Mouse (Mus musculus) kidney, postnatal 0 days (tissue): ENCODE data around the gene Prkn. TPM values are rescaled to one million over a fixed set of nuclear protein-coding genes. Genes with fewer than 3 reads are reported as not detected.
"Not testable (repeated sequence)": the region's sequence is repeated elsewhere in the genome, so short reads cannot be mapped to it uniquely, and the experiment has no call there.

Experiments
- ATAC-seq: fragments of 200-750 bp; cut with Nextera tagmentation; replicated peaks from 2 replicates; pipeline ENCODE4 v1.8.0; 2017; ENCODE audit warnings: low read depth, moderate number of reproducible peaks, moderate TSS enrichment, moderate library complexity; ENCODE audit not compliant: low FRiP score
- DNase-seq: peaks from one replicate; pipeline ENCODE4 v3.0.0-alpha.2; 2016; ENCODE audit warnings: low spot score
- H3K27ac ChIP-seq: fragments of 300-500 bp; sonication (generic); 2 replicates; pipeline ENCODE4 v1.5.1; 2014; ENCODE audit warnings: mild to moderate bottlenecking
- H3K27me3 ChIP-seq: fragments of 300-500 bp; sonication (generic); 2 replicates; pipeline ENCODE4 v1.6.1; 2014; ENCODE audit warnings: low read length, mixed read lengths; ENCODE audit not compliant: insufficient read depth
- H3K36me3 ChIP-seq: fragments of 300-500 bp; sonication (generic); 2 replicates; pipeline ENCODE4 v1.6.1; 2014; ENCODE audit warnings: low read length, mixed read lengths; ENCODE audit not compliant: insufficient read depth
- H3K4me1 ChIP-seq: fragments of 300-500 bp; sonication (generic); replicated peaks from 2 replicates; pipeline ENCODE4 v1.6.1; 2014; ENCODE audit warnings: antibody characterized with exemption, low read length, mixed read lengths; ENCODE audit not compliant: insufficient read depth
- H3K4me2 ChIP-seq: fragments of 300-500 bp; sonication (generic); 2 replicates; pipeline ENCODE4 v1.6.1; 2014; ENCODE audit warnings: mild to moderate bottlenecking, low read length, moderate library complexity, mixed read lengths
- H3K4me3 ChIP-seq: fragments of 300-500 bp; sonication (generic); replicated peaks from 2 replicates; pipeline ENCODE4 v1.5.1; 2014; ENCODE audit warnings: low read depth, low read length
- H3K9ac ChIP-seq: fragments of 300-500 bp; sonication (generic); 2 replicates; pipeline ENCODE4 v1.6.1; 2014; ENCODE audit warnings: low read depth, low read length
- H3K9me3 ChIP-seq: fragments of 300-500 bp; sonication (generic); replicated peaks from 2 replicates; pipeline ENCODE4 v1.6.1; 2016; ENCODE audit warnings: low read length, inconsistent platforms, mixed read lengths
- CTCF ChIP-seq: IDR thresholded peaks from 2 replicates; pipeline ENCODE4 v1.5.1; 2016; ENCODE audit warnings: antibody characterized with exemption, low read depth, mild to moderate bottlenecking, moderate library complexity
- WGBS: fragments of 180-500 bp; shearing (Covaris S2); extraction: QIAGEN DNeasy Blood & Tissue Kit; methylation state at CpG from one replicate; pipeline ENCODE4 v1.1.7; 2014; 5-methylcytosine and 5-hydroxymethylcytosine counted together
- polyA plus RNA-seq: library from polyadenylated mRNA; unstranded; fragments of >200 nt; fragmentation: Nextera tagmentation; extraction: Ambion mirVana; gene quantifications from 2 replicates; pipeline ENCODE4 v1.2.1, GENCODE M21; 2015

Prkn gene
- polyA plus RNA-seq, 1 experiment from 2014 or later, result 3.6 TPM

DNA sequence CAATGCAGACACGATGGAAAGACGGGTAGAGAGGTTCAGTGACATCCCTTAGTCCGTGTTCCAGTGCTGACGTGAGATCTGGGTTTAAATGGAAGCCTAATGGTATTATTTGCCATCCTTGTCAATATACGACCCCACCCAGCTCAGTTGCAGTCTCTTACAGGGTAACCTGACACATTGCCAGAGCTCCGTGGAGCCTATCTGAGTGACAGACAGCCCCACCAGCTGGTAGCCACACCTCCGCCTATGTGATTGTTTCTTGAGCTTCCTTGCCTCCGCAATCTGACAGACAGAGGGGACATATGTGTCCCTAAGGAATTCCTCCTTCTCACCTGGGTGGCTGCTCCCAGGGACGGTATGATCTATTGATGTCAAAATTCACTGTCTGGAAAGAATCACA lies 1141.5 kb downstream of the Prkn start:
- Histone ChIP-seq H3K27ac (no peak overlapping the region), H3K4me2 (no peak overlapping the region), H3K4me3 (no peak overlapping the region), H3K36me3 (no peaks in the 10 kb centered on the region), H3K9ac (no peak overlapping the region), H3K4me1 (no peaks in the 10 kb centered on the region), H3K27me3 (no peaks in the 10 kb centered on the region), H3K9me3 (no peaks in the 10 kb centered on the region)
- ATAC-seq, result no peak
- WGBS, result 58% methylated on average over 9 of the region's 9 CpGs
- no peak for DNase-seq
- TF ChIP-seq CTCF, result no peak

- no peak overlapping the region for H3K27ac ChIP-seq
- no peak for ATAC-seq
- H3K9me3 ChIP-seq, result no peaks in the 10 kb centered on the region
- no peak overlapping the region for H3K4me3 ChIP-seq
- WGBS, result 78% methylated on average over 14 of the region's 14 CpGs
- H3K4me1 ChIP-seq, result no peaks in the 10 kb centered on the region
- DNase-seq, result no peak
- H3K4me2 ChIP-seq, result no peak overlapping the region
- no peak for TF ChIP-seq CTCF
- H3K9ac ChIP-seq, result no peak overlapping the region
- no peaks in the 10 kb centered on the region for H3K27me3 ChIP-seq
- H3K36me3 ChIP-seq, result no peaks in the 10 kb centered on the region
These were observed 1148.1 kb downstream of the Prkn start for GRCm38 (mm10) chr17:11988110-11988837.

DNA sequence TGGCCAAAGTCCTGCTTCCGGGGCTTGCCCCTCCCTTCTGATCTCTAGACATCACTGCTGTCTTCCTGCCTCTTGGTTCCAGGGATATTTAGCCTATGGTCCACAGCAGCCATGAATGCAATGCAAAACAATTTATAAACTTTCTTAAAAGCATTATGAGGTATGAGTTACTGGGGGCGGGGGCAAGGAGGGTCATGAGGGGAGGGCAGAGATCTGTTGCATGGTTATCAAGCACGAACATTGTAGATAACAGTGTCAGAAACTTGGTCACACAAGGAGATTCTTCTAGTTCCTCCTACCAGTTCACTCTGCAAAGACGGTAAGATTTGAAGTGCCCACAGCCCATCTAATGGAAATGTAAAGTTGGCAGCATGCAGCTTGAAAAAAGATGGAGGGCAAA lies 1149.1 kb downstream of the Prkn start:
- Histone ChIP-seq H3K4me2 (no peak overlapping the region), H3K4me1 (no peaks in the 10 kb centered on the region), H3K9ac (no peak overlapping the region), H3K27ac (no peak overlapping the region), H3K4me3 (no peak overlapping the region), H3K36me3 (no peaks in the 10 kb centered on the region), H3K27me3 (no peaks in the 10 kb centered on the region), H3K9me3 (no peaks in the 10 kb centered on the region)
- no peak for TF ChIP-seq CTCF
- no peak for DNase-seq
- ATAC-seq, result no peak
- WGBS, result 79% methylated on average over 4 of the region's 4 CpGs

DNA sequence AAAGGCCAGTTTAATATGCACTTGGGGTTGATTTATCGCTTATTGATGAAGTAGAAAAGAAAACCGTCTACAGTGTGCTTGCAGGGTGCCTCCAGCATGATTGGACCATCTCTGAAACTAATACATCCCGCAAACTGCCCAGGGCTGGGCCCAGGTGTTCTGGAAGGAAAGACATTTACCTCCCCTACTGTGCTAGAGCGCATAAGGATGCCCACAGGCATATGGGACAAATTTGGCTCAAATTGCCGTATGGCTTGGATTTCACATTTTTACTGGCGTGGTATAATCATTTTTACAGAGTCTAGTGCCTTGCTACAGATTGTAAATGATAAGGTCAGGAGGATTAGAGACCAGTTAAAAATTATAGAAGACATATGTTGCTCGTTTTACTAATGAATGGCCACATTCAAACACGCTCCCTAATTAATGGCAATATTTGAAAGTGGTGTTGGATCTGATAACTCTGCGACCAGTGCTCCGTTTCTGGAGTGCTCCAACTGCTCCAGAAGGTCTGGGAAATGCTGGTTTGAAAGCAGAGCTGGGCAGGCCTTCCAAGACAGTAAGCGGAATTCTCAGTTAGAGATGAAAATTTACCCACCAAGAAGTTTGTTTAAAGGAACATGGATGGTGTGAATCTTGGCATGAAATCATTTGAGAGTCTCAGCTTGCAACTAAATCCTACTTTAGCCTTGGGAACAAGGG lies 1150.4 kb downstream of the Prkn start:
- TF ChIP-seq CTCF, result no peak
- no peak for DNase-seq

GRCm38 (mm10) chr17:11993249-11993648 lies 1153.1 kb downstream of the Prkn start:
- Histone ChIP-seq H3K4me2 (no peak overlapping the region), H3K9ac (no peak overlapping the region), H3K4me1 (no peaks in the 10 kb centered on the region), H3K27me3 (no peaks in the 10 kb centered on the region), H3K27ac (no peak overlapping the region), H3K4me3 (no peak overlapping the region), H3K9me3 (no peaks in the 10 kb centered on the region), H3K36me3 (no peaks in the 10 kb centered on the region)
- DNase-seq (peak; percentile 78), ATAC-seq (no peak)
- WGBS, result 28% methylated on average over 8 of the region's 8 CpGs
- peak; percentile 75 for TF ChIP-seq CTCF

More for the DNA sequence above, 1150.4 kb downstream of the Prkn start:
- Histone ChIP-seq H3K4me3 (no peak overlapping the region), H3K4me2 (no peak overlapping the region), H3K36me3 (no peaks in the 10 kb centered on the region), H3K4me1 (no peaks in the 10 kb centered on the region), H3K27ac (no peak overlapping the region), H3K9ac (no peak overlapping the region), H3K27me3 (no peaks in the 10 kb centered on the region), H3K9me3 (no peaks in the 10 kb centered on the region)
- WGBS, result 70% methylated on average over 11 of the region's 11 CpGs
- no peak for ATAC-seq

GRCm38 (mm10) chr17:11994252-11994651 lies 1154.1 kb downstream of the Prkn start:
- WGBS, result 84% methylated on average over 3 of the region's 3 CpGs
- H3K9me3 ChIP-seq, result no peaks in the 10 kb centered on the region
- H3K27me3 ChIP-seq, result no peaks in the 10 kb centered on the region
- no peak for TF ChIP-seq CTCF
- H3K4me1 ChIP-seq, result no peaks in the 10 kb centered on the region
- no peak for ATAC-seq
- DNase-seq, result no peak
- H3K36me3 ChIP-seq, result no peaks in the 10 kb centered on the region
- no peak overlapping the region for H3K4me2 ChIP-seq
- no peak overlapping the region for H3K4me3 ChIP-seq
- no peak overlapping the region for H3K9ac ChIP-seq
- no peak overlapping the region for H3K27ac ChIP-seq

DNA sequence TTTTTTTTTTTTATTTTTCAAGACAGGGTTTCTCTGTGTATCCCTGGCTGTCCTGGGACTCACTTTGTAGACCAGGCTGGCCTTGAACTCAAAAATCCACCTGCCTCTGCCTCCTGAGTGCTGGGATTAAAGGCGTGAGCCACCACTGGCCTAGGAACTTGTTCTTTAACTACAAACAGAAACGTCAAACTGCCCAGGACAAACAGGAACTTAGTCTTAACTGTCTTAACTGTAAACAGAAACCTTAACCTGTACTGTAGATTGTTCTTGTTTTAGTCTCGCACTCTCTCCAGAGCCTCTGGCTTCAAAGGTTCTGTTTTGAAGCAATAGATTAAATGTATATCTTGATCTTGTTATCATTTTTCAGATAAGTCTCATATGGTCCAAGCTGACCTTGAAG lies 1154.6 kb downstream of the Prkn start:
- not testable (repeated sequence) for H3K9me3 ChIP-seq, ATAC-seq, H3K27me3 ChIP-seq, H3K4me1 ChIP-seq, DNase-seq, H3K27ac ChIP-seq, H3K4me2 ChIP-seq, H3K36me3 ChIP-seq, H3K4me3 ChIP-seq, H3K9ac ChIP-seq
- 72% methylated on average over 3 of the region's 3 CpGs for WGBS
